Mouse (Mus musculus) embryo, embryonic 9.5 days (tissue): ENCODE measurements around the gene Litaf.

Experiments used
- DNase-seq: peaks from one replicate; pipeline ENCODE4 v3.0.0-alpha.2; 2017; ENCODE audit errors: extremely low spot score

The Litaf gene

DNA sequence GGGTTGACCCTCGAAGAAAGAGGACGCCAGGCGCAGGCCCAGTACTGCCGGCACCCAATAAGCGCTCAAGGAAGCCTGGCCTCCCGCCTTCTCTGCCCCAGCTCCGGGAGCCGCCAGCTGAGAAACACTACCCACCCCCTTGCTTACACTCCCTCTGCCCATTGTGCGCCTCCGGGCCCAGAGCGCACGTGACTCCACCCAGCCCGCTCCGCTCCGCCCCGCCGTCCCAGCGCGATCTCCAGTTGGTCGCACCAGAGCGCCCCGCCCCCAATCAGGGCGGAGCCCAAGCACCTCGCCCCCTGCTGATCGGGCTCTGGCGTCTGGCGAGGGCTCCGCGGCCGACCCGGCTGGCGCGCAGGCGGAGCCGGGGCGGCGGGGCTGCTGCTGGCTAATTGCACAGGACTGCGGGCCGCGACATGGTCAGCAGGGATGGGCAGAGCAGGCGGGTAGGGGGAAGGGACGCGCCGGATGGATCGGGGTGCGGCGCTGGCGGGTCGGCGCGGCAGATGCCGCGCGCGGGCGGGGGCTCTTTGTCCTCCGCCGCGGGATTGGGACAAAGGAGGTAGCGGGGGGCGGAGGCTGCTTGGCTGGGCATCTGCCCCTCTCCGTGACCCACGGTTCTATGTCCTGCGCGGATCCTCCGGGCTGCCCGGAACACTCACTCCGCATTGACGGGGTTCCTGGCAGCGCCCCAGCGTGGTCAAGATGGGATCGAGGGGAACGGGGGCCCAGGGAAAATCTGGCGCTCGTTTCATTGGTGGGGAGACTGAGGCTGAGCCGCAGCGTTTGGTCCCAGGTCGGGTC, at the start of gene Litaf:
Gene Litaf (minus strand): TSS at position 129 of the 804 bp plus-strand sequence.
- peak; percentile 99 for DNase-seq

DNA sequence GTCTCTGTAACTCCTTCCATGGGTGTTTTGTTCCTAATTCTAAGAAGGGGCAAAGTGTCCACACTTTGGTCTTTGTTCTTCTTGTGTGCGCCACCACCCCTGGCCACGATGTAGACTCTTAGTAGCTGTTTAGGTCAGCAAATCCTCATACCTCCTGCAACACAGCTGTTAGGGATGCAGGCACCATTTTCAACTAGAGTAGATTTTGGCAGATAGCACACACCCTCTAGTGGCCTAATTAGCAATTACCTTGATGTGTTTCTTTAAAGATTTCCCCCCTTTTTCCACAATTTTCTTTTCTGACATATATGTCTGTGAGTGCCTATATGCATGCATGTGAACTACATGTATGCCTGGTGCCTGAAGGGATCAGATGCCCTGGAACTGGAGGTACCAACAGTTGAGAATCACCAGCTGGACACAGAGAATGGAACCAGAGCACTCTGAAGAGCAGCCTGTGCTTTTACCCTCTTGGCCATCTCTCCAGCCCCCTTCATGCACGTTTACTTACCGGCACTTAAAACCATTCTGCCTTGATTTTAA, 43.3 kb upstream of the Litaf start:
- peak; percentile 15 for DNase-seq

DNA sequence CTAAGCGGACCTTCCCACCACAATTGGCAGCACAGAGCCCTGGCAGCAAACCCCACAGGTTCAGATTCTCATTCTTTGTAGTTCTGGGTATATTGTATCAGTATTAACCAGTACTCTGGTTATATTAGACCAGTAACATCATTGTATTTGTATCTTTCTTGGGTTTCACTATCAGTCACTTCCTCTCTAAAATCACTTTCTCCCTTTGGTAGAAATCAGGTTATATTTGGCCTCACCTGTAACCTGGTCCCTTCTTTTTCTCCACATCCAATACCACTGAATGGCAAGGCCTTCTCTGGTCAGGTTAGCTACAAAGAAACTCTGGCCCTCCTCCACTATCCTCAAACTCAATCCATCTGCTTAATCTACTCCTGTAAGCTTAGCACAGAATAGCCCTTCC, 38.9 kb upstream of the Litaf start:
- no peak for DNase-seq

DNA sequence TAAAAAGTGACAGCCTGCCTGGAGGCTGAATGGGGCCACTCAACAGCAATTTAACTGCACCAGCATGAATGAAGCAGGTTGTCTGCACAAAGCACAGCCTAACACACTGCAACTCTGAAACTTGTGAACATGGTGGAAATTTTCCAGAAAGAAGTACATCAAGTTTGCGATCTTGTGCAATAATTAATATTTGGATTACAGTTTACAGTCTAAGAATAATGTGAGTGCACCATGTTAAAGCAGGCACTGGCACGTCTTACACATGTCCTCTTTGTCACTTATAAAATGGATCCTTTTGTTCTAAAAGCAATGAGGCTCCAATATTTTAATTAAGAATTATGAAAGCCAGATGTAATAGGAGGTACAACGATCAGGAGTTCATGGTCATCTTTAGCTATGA, 31.3 kb upstream of the Litaf start:
- no peak for DNase-seq

DNA sequence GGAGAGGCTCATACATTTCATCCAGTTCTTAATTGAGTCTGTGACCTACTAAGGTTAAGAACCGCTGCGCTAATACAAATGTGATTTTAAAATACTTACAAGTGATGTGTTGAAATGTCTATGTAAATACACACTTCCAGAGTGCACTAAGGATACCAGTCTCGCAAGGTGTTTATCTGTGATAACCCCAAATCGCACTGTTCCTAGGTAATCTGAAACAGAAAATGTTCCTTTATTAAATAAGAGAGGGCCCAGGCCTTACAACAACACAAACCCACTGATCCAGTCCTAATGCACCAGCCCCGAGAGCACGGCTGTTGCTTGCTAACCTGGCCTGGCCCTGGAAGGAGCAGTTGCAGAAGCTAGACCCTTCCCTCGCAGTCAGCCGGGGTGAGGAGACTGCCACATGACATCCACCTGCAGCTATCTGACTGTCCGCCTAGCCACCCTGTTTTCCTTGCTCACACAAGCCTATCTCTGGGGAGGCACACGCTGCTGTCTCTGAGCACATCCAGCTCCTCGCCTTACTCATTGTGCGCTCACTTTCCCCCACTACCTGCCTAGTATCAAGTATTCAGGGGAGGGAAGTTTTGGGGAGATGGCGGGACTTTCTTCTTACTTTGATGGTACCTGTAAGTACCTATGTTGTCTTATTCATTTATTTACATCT, 27.9 kb upstream of the Litaf start:
- DNase-seq: no peak

DNA sequence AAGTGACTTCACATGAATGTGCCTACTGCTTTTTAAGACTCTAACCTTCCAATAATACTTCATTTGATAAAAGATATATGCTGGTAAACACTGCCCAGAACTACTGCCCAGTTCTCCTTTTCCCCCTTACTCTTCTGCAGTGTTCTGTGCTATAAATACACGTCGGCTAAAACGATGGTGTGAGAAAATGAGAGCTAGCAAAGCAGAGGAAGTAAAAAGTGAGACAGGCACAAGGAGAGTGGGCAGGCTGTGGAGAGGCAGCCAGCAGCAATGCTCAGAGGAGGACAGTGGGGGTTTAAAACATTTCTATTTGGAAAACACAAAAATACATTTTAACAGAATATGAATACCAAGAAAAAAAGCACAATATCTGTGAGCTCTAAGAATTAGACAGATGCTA, 26.6 kb upstream of the Litaf start:
- no peak for DNase-seq

DNA sequence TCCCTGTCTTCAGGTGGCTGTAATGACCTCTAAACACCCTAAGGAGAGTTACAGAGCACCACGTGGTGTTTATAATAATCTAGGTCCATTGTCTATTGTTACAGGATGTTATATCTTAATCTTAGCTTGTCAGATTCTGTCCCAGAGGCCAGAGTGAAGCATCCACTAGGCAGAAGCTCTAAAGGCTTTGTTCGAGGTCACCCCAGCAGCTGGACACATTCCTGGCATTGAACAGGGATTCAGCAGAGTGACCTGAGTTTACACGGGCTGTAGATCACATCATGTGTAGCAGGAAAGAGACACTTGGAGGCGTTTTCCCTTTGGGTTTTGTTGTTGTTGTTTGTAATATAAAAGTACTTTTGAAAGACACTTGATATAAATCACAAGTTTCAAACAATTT, 26.1 kb upstream of the Litaf start:
- no peak for DNase-seq

DNA sequence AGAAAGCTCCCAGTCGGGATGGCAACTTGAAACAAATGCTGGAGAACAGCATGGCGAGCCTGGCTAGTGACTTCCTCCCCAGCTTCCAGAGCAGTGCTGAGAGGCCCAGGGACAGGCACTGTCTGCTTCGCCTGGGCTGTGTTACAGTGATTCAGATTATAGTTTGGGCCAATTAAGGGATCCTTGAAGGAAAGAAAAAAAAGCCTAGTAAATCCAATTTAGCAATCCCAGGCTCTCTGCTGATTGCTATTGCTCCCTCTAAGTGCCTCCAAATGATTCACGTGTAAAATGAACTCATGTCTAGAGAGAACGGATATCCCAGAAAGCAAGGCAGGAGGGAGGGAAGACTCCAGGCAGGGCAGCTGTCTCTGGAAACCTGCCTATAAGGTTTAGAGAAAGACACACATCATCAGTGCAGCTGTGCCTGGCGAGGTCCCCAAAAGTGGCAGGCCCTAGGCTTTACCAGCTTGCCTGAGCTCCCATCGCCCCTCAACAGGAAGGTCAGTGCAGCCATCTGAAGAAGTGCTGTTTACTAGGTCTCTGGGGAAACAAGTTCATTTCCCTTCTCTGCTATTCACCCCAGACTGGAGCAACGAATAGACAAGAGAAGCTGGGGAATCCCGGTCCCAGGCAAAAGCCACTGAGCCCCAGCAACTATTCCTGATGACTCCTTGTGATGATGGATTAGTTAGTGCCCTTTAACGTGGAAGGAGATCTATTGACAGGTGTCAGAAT, 25.0 kb upstream of the Litaf start:
- DNase-seq: no peak

DNA sequence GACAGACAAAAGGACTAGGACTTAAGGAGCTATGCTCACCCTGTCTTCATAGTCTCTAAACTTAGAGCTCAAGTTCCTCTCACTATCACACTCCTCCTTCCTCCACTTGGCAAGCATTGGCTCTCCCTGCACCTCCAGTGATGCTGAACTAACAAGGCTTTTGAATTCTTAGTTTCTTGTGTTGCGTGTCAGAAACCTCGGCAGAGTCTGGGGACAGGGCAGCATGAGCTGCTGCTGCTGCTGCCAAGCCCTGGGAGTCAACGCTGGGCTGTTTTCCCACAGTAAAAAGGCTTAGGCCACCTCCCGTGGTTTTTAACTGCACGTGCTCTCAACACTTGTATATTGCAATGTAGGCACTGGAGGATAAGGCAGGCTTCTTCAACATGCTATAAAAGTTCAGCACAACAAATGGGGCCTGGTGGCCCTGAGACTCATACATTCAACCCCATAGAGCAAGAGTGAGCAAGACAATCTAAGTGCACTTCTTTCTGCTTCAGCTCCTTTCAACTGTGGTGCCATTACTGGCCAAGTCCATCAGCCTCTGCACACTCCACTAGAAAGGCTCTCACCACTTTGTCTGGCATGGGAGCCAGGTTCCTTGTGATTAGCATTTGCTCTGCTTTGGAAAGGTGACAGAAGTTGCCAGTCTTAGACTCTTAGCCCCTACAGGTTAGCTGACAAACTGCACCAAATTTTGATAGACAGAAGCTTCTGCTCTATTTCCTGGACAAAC, 21.1 kb upstream of the Litaf start:
- no peak for DNase-seq

DNA sequence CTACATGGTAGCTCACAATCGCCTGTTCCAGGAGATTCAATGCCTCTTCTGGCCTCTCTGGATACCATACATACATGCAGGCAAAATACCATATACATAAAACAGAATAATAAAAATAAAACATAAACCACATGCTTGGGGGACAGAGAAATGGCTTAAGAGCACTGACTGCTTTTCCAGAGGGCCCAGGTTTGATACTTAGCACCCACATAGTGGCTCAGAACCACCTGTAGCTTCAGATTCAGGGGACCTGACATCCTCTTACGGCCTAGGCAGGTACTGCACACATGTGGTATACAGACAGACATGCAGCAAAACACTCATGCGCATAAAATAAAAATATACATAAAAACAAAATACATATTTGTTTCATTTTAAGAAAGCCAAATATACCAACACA, 20.3 kb upstream of the Litaf start:
- DNase-seq: no peak

DNA sequence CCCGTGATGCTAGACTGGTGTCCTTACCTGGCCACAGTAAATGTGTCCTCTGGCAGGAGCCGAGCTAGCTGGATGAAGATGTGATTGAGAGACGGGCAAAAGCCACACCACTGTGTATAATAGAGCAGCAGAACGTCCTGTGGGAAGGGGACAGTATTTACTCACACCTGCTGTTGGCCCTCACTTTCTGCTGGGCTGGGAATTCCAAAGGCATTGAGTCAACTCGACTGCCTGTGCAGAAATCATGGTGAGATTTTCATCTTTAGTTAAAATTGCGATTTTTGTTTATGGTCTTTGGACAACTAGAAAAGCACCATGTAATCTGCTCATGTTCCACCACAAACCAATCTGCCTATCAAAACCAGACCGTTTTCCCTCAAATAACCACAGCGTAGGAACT, 18.2 kb upstream of the Litaf start:
- no peak for DNase-seq

DNA sequence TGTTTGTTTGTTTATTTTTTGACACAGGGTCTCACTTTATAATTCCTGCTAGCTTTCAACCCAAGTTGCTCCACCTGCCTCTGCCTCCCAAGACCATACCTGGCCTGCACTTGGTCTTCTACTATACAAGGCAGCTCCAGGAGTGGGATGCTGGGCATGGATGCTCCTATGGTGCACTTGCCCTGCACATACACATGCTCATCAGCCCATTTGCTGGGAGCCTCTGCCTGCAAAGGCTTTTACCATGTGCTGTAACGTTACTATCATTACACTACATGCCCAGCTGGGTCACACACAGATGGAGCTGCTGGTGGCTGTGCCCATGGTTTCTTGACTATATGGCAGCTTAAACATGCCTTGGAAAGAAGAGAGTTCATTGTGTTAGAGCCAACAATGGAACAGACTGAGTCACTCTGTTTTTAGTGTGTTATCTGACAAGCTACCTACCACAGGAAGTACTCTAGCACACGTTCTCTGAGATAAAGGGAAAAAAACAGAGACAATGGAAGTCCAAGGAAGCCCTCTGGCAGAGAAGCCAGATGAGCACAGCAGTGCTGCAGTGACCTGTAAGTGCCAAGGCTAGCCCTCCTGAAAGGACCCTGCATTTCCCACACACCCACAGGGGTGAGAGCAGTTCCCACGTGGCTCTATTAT, 12.4 kb upstream of the Litaf start:
- no peak for DNase-seq

DNA sequence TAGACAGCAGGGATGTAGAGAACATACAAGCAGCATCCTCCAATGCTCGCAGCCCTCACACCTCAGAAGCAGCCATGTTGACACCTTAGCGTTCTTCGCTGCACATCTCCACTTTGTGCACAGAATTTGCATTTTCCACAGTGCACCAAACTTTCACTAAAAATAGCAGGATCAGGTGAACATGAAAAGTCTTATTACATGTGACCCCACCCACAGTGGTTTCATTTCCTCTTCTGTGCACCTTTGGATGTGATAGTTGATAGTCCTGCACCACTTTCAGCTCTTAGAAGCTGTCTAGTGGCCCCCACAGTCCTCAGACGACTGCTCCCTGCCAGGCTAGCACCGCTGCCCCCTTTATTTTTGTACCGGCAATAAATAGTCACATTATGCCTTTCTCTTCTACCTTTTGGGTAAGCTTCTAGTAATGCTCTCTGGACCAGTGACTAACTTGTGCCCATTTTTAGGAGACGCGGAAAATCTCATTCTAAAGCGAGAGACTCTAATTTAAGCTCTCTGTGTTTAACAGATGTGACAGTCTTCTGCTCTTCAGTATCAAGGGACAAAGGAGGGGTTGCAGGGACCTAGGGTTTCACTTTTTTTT, 11.7 kb upstream of the Litaf start:
- no peak for DNase-seq

DNA sequence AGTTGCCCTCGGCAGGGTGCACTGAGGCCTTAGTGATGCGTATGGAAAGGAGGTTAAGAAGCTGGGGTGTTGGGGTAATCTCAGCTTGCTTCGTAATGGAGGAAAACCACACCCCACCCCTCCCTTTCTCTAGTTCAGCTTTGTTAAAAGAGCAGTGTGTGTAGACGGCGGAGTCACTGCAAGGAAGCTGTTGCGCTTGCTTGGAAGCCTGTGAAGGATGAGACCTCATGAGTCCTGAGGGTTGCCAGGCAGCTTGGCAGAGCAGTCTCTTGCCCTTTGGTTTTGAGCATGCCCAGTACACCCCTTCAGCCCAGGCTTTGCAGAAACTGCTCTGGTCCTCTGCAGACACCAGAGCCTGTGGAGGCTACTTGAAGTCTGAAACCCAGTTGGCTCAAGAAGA, 7.1 kb upstream of the Litaf start:
- DNase-seq: no peak

DNA sequence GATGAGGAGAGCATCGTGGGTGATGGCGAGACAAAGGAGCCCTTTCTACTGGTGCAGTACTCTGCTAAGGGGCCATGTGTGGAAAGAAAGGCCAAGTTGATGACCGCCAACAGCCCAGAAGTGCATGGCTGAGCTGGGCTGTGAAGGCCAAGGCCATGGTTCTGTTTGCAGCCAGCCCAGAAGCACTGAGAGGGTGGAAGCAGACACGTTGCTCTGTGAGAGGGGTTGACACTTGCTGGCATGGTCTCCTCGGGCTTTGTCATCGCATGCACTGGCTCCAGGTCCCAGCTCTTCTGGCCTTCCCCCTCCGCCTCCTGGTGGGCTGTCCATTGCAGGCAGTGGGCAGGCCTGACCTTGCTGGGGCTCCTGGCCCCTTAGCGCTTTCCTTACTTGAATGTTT, 6.5 kb upstream of the Litaf start:
- DNase-seq: no peak

DNA sequence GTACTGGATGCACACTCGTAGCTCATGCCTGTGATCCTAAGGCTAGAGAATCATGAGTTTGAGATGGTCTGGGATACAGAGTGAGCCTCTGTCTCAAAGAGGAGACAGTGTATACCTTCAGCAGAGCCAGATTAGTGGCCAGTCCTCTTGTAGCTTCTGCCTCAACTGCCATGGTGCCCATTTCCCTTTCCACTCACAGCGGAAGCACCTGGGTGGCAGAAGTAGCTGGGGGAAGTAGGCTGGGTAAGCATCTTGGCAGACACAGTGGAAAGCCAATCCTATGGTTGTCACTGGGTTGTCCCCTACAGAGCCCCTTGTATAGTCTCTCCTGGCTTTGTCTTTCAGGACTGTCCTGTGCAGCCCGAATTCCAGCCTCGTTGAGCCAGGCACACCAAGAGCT, 5.9 kb upstream of the Litaf start:
- no peak for DNase-seq

DNA sequence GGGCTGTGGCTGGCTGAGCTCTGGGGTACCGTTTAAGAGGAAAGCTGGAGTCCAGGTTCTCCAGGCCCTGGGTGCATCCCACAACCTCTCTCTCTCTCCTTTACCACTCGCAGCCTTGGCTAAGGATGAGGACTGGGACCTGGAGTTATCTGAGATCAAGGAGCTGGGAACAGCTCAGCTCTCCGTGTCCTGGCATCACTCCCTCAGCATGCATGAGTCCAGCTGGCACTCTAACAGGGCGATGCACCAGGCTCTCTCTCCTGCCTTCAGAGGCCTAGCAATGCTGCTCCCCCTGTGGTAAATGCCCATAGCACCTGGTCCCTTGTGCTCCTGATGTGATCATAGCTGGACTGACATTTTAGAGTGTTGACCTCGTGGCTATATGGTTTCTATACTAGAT, 5.2 kb upstream of the Litaf start:
- DNase-seq: no peak

DNA sequence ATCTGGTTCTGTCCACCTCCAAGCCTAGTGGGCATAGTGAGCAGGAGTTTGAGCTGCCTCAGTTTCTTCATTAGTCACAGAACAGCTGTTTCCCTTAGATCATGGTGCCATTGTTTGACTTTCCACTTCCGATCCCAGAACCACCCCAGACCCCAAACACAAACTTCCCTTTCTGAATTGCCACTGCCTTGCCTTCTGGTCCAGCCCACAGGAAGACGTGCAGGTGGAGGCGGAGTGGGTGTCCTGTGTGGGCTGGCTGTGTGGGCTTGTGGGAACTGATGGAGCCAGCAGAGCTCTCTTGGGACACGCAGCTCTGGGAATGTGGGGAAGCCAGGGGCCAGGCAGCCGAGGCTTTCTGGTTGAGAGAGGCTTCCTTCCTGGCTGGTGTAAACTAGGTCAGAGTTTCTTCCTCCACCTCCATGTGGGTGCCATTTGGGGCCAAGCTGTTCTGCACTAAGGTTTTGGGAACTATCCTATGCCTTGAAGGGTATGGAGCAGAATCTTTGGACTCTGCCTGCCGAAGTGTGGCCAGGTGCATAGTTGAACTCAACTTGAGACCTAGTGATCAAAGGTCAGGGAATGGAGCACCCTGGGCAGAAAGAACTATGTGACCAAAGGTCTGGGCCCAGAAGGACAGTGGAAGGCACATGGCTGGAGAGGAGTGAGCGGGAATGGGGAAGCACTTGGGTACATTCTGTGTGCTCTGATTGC, 3.9 kb upstream of the Litaf start:
- DNase-seq: no peak

DNA sequence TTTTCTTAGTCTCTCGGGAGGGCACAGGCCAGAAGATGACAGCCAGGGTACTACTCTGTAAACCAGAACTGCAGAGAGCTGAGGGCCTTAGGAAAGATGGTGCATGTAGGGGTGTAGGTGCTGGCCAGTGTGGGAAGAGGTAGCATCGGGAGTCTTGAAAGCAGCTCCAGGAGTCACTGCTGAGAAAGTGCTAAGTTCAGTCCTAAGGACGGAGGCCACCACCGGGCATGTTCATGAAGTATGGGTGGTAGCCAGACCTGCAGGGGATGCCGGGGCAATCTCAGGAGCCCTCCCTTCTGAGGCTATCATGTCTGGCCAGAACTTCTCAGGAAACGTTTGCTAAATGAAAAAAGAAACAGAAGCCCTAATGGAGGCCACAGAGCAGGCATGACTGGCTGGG, 3.3 kb upstream of the Litaf start:
- DNase-seq: no peak

DNA sequence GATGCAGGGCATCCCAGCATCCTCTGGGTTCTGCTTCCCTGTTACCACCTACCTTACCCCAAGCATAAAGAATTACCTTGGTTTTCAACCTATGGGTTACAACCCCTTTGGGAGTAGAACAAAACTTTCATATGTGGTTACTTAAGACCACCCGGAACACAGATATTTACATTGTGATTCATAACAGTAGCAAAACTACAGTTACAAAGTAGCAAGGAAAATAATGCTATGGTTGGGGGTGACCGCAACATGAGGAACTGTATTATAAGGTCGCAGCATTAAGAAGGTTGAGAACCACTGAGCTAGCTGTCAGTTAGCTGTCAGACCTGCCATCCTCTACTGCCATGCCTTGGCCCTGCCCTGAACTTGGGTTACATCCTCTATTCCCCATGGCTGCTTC, 2.7 kb upstream of the Litaf start:
- DNase-seq: no peak
